Mouse (Mus musculus) neural tube, embryonic 10.5 days (tissue): Measurements from ENCODE around the gene Pank4.

ENCODE experiments used
- DNase-seq: peaks from one replicate; pipeline ENCODE4 v3.0.0-alpha.2; 2017; ENCODE audit warnings: low spot score; ENCODE audit errors: extremely low spot score

Pank4 gene

DNA sequence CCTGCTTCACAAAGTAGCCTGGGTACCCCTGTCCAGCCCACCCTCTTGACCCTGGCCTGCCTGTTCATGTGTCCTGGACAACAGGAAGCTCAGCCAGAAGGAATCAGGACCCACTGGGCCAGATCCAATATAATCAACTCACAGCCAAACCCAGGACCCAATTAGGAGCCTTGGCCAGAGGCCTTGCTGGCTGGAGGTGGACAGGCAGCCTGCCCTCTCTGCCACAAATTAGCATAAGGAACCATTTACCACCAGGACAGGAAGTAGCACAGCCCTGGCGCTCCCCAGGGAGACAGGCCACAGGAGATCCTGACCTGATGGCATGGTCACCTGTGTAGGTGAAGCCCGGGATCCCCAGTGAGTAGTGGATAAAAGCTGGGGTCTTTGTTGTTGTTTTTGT lies 48.2 kb downstream of the Pank4 start:
- no peak for DNase-seq

GRCm38 (mm10) chr4:155012788-155013187 lies 48.9 kb downstream of the Pank4 start:
- DNase-seq = peak; percentile 73

- DNase-seq = no peak
Observed at GRCm38 (mm10) chr4:155014244-155014643, 50.3 kb downstream of the Pank4 start.

DNA sequence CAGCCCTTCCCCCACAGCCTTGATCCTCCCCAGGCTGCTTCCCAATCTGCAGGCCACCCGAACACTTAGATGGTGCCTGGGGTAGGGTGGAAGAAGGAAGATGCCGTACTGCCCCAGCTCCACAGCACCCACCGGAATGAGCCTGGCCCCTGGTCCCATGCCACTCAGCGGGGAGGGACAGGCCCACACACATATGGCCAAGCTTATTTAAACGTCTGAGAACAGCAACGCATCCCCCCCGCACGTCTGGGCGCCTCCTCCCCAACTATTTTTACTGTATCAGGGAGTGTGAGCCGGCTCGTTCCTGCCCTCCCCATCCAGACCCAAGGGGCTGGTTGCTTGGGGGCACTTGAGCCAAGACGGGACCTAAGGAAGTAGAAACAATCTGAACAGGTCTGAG lies 50.9 kb downstream of the Pank4 start:
- DNase-seq = no peak

DNA sequence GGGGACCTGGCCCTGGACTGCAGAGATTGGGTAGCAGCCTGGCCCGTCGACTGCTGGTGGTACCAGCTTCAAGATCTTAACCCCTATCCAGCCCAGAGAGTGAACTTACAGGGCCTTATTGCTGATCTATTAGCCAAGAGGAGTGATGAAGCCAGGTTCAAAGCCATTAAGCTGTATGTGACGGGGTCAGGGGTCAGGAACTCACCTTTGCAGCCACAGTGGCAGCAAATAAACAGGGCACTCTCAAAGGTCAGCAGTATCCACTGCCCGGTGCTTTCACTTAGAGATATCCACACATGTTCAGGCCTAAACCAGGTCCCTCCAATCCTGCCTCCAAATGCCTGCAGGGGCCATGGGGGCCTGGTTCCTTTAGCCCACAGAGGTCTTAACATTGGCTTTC lies 51.6 kb downstream of the Pank4 start:
- no peak for DNase-seq

DNA sequence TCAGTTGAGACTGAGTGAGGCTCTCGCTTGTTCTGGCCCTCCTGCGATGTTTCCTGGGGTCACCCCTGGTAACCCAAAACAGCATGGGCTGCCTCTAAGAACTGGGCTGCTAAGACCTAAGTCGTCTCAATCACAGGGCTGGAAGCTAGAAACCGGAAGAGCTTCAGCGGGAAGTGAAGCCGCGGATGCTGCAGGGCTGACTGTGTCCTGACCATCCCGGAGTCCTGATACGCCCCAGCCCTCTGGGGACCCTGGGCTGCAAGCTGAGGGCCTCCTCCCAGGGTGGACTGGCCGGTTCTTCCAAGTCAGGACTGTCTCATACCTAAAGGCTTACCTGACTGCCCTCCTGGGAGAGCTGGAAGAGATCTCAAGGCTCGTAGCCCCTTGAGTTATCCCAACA lies 52.9 kb downstream of the Pank4 start:
- no peak for DNase-seq

DNA sequence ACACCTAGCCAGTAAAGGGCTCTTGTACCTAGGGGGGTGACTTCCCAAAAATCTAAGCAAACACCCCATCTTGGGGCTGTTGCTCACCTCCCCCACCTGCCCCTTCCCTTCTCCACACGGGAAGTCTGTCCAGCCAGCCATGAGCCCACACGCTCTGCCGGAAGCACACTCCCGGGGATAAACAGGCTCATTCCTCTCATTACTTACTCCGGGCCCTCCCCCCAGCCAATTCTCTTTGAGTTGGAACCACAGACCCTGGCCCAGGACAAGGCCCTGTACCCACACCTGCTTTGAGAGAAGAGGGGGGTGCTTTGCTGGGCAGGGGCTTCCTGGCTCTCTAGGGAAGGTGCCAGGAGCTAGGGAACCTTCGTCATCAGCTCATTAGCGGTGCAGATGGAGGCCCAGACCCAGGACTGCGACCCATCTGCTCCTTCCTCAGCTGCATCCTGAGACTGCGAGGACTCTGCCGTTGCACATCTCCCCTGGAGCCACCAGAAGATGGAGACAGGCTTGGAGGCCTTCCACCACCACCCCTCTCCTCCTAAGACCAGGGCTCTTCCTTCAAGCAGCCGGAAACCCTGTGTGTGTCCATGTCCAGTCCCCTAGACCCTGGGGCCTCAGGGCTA lies 53.4 kb downstream of the Pank4 start:
- no peak for DNase-seq

DNA sequence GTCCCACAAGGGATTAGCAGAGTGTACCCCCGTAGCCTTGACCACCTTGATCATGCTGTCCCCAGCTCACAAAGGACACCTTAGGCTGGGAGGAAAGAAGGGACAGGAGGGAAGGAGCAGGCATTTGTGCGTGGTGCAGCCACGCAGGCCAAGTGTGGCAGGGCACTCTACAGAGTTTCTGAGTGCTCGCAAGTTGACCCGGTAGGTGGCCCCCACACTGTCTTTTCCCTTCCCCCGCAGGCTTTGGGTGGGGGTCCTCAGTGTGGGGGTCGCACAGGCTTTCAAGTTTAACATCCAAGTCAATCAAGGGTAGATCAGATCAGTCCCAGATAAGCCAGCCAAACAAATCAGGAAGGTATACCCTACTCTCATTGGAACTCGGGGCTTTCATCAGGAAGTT lies 54.1 kb downstream of the Pank4 start:
- DNase-seq = no peak

GRCm38 (mm10) chr4:155018601-155019335 lies 54.8 kb downstream of the Pank4 start:
- peak; percentile 53 for DNase-seq

DNA sequence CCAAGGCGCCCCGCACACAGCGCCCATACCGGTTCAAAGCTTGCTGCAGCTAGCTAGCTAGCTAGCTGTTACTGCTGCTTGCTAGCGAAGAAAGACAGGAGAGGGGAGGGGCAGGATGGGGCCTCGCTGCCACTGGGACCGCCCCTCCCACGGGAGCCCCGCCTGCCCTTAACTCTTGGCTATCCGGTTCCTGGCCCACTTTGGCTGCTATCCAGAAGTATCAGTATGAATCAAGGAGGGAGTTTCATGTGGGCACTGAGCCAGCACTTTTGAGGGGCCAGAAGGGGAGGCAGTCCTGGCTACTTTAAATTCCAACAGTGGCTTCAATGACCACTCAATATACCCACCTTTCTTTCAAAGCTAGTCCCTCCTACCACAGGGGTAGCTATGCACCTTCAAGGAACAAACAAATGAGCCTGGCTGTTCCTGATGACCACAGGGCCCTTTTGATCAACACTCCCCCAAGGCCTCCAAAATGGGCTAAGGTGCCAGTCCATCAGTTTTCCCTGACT lies 55.5 kb downstream of the Pank4 start:
- no peak for DNase-seq

GRCm38 (mm10) chr4:155020141-155020540 lies 56.2 kb downstream of the Pank4 start:
- no peak for DNase-seq

GRCm38 (mm10) chr4:155020813-155021212 lies 56.9 kb downstream of the Pank4 start:
- no peak for DNase-seq

DNA sequence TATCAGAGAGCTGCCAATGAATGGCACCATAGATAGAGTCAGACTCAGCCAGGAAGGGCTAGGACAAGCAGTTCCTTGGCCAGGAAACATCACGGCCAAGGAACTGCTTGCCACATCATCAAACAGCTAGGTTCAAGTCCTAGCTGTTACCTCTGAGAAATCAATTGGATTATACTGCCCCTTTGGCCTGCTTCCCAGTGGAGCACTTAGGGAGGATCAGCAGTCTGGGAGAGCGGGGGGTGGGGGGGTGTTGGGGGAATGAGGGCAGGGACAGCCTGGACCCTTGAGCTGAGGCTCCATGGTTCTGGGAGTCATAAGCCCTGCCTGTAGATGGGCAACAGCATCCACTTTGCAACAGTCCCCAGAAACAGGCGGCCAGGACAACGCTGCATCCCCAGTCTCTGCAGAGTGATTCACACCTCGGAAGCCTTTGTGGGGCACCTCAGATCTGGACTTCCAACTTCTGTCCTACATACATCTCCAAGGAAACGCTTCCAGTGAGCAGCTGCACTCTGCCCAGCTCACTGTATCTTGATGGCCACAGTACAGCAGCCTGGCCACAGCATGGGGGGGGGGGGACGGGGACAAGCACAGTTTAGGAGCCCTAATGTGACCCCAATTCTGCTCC lies 58.4 kb downstream of the Pank4 start:
- DNase-seq = no peak

- DNase-seq = no peak
Observed at GRCm38 (mm10) chr4:155024170-155025010, 60.5 kb downstream of the Pank4 start.
